Mouse (Mus musculus): ENCODE measurements around the gene Mpl.

The Mpl gene

DNA sequence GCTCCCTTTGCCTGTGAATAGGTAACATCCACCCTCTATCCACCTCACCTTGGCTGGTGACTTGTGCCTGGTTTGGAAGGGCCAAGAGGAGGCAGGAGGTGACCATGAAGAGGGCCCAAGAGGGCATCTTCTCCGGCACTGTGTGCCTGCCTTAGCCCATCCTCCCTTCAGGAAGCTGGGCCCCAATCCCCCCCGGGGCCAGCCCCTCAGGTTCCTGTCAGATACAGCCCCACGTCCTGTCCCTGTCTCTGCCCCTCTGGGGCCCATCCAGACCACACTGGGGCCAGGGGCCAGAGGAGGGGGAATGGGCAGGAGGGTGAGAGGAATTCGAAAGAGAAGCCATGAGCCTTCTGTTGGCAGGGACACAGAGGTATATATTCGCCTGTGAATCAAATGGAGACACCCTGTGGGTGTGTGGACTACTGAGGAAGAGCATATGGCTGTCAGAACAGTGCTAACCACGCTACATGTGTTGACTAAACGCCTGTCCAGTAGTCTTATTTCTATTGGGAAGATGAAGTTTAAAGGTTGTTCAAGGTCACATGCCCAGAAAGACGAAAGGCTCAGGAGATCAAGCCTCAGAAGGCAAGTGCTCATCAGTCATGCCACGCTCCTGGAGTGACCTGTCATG is at the start of gene Mpl:
Mpl (minus strand) TSS at position 169 of the 631 bp plus-strand sequence.
- no peak for DNase-seq (ENCODE audit: low spot score)

- peak; percentile 51 for DNase-seq (ENCODE audit: low spot score)
Observed at GRCm38 (mm10) chr4:118505551-118505950, 48.2 kb upstream of the Mpl start.

- peak; percentile 14 for DNase-seq (ENCODE audit: low spot score)
Observed at GRCm38 (mm10) chr4:118500792-118501191, 43.5 kb upstream of the Mpl start.

GRCm38 (mm10) chr4:118500171-118500724 is 42.9 kb upstream of the Mpl start:
- no peak for DNase-seq (ENCODE audit: low spot score)

DNA sequence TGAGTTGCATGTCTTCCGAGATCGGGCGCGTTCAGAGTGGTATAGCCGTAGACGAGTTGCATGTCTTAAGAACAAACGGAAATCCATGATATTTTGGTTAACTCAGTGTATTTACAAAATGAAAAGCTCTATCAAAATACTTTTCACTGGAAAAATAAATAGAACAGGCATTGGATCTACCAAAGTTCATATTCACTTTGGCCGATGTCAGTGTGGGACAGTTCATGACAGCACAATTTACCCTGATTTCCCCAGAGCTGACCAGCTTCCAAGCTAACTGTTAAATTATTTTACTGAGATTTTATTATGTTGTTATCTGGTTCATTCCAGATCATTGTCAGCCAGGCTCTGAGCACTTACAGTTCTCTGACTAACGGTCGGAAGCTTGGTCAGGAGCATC is 33.1 kb upstream of the Mpl start:
- DNase-seq (ENCODE audit: low spot score): no peak

DNA sequence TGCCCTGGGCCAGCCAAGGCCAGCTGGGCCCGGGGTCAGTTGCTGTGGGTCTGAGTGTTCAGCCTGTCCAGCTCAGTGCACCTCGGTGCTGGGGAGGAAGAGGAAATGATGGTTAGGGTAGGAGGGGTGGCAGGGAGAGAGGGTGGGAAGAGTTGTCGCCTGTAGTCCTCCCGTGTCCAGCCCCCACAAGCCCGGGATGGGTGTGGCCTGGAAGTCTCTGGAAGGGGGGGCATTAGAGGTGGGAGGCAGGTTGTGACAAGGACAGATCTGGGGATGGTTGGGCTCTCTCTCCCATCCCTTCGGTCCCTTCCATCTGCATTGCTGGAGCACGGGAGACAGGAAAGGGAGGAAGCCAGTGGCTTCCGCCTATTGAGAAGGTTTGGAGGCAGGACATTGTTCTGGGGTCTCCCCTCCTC is 32.4 kb upstream of the Mpl start, which contains the start of gene Tie1:
Tie1 (minus strand) TSS at position 345 of the 416 bp plus-strand sequence.
- DNase-seq (ENCODE audit: low spot score): peak; percentile 89

- no peak for DNase-seq (ENCODE audit: low spot score)
Observed at GRCm38 (mm10) chr4:118476773-118477530, 19.6 kb upstream of the Mpl start.

DNA sequence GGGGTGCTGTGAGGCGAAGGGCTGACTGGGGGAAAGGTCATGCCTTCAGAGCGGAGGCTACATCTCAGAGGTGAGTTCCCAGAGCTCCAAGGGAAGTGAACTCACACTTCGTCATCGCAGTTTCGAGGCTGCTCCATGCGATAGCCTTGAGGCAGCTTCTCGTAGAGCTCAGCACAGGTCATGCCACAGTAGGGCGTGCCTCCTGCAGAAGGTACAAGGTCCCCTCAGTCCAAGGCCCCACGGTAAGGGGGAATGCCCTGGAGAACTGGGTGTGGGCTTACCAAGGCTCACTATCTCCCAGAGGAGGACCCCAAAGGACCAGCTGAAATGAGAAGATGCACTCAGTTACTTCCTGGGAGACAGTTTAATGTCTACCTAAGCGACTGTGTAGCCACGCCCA is 15.4 kb upstream of the Mpl start:
- no peak for DNase-seq (ENCODE audit: low spot score)

GRCm38 (mm10) chr4:118471281-118471680 is 14.0 kb upstream of the Mpl start:
- no peak for DNase-seq (ENCODE audit: low spot score)

- no peak for DNase-seq (ENCODE audit: low spot score)
Observed at GRCm38 (mm10) chr4:118465697-118466163, 8.4 kb upstream of the Mpl start.

GRCm38 (mm10) chr4:118464956-118465355 is 7.6 kb upstream of the Mpl start:
- DNase-seq (ENCODE audit: low spot score): no peak

- peak; percentile 17 for DNase-seq (ENCODE audit: low spot score)
Observed at GRCm38 (mm10) chr4:118446415-118447153, 10.7 kb downstream of the Mpl start.

DNA sequence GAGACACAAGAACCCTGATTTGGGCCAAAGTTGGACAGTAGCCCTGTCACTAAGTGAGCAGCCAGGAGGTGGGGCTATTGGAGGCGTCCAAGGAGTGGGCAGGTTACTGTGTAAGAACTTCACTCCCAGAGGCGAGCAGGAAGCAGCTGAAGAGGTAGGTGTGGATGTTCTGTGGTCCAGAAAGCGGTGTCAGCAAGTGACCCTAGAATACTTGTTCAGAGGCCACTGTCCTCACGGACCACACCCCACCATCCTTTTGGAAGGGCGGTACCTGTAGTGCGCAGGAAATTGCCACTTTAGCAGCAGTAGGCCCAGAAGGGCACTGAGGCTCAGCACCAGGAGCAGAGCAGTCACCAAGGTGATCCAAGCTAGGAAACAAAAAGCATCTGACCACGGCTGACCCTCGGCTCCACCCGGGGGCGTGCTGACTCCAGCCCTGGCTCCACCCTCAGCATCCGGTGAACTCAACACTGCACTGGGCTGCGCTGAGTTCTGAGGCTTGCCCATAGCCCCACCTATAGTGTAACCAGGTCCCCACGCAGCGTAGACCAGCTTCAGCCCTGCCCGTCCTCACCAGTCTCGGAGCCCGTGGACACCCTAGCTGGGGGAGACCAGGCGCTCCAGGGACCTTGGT is 11.4 kb downstream of the Mpl start:
- DNase-seq (ENCODE audit: low spot score): peak; percentile 75

DNA sequence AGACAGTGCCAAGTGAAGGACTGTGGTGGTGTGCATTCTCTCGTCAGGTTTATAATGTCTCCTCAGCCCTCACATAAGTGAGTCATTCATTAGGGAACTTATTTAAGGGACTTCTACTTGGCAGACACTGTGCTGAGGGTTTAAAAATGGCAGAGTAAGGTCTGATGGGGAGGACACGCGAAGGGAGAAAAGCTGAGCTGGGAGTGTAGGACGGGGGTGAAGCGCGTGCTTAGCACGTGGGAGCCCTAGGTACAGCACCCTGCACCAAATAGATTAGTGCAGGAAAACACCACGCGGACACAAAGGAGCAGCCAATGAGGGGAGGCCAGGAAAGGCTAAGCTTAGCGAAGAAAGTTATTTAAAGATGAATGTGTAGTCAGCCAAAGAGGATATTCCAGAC is 12.2 kb downstream of the Mpl start:
- no peak for DNase-seq (ENCODE audit: low spot score)

DNA sequence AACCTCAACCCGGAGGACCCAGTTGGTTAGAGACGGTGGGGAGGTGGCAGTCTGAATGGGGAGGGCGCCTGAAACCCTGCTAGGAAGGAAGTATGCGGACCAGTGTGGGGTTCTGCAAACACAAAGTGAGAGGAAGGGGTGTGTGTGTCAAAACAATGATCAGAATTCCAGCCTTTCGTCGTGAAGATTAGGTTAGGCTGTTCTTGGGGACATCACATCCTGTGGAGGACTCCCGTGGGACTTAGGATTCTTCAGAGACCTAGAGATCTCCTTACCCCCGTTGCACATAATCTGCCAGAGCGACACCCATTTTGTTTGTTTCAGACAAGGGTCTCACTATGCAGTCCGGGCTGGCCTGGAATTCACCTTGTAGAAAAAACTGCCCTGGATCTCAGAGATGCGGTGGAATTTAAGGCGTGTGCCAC is 19.5 kb downstream of the Mpl start:
- no peak for DNase-seq (ENCODE audit: low spot score)

- DNase-seq (ENCODE audit: low spot score): peak; percentile 94
Observed at GRCm38 (mm10) chr4:118436820-118437603, 20.3 kb downstream of the Mpl start, which contains the start of gene Cdc20. Gene Cdc20, minus strand, starts transcription at chr4:118437352.

GRCm38 (mm10) chr4:118432332-118432731 is 25.0 kb downstream of the Mpl start:
- DNase-seq (ENCODE audit: low spot score): no peak

DNA sequence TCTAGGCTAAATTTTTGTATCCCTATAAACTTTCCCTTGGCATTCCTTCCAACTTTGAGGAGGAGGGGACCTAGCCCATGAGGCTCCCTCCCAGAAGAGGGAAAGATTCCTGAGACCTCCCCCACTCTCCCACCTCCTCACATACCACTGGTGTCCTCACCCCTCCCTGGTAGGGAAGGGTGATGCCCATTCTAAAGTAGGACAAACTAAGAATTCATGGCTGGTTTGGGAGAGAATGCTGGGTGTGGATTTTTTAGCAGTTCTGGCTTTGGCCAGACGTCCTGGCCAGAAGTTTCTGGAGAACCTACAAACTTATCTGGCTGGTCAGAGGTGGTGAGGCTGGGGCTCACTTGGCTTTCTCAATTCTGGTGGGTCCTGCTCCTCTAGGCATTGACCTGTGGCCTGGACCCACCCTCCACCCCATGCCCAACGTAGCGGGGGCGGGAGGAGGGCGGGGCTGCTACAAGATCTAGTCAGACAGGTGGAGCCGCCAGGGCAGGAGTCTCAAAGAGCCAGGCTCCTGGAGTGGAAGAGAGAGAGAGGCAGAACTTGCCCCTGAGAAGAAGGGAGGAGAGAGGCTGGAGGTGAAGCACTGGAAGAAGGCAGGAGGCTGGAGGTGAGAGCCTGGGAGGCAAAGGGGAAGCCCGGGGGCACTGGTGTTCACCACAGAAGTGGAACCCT is 28.0 kb downstream of the Mpl start:
- DNase-seq (ENCODE audit: low spot score): peak; percentile 62

- peak; percentile 69 for DNase-seq (ENCODE audit: low spot score)
Observed at GRCm38 (mm10) chr4:118428531-118429214, 28.6 kb downstream of the Mpl start.
